Mouse (Mus musculus) midbrain, embryonic 14.5 days (tissue): ENCODE data around the gene Ercc6. TPM values are rescaled to one million over a fixed set of nuclear protein-coding genes. Genes with fewer than 3 reads are reported as not detected.

Source experiments
- ATAC-seq: fragments of 200-750 bp; cut with Nextera tagmentation; 2 replicates; pipeline ENCODE4 v1.8.0; 2017; ENCODE audit warnings: moderate number of reproducible peaks, moderate library complexity; ENCODE audit not compliant: low FRiP score, low TSS enrichment
- DNase-seq: peaks from one replicate; pipeline ENCODE4 v3.0.0-alpha.2; 2015
- H3K27ac ChIP-seq: fragments of 300-500 bp; sonication (generic); replicated peaks from 2 replicates; pipeline ENCODE4 v1.5.1; 2014; ENCODE audit warnings: mild to moderate bottlenecking, low read depth, low read length, moderate library complexity
- H3K27me3 ChIP-seq: fragments of 300-500 bp; sonication (generic); 2 replicates; pipeline ENCODE4 v1.6.1; 2014; ENCODE audit warnings: low read length, control low read depth, mixed read lengths; ENCODE audit not compliant: control insufficient read depth, insufficient read depth
- H3K36me3 ChIP-seq: fragments of 300-500 bp; sonication (generic); 2 replicates; pipeline ENCODE4 v1.6.1; 2014; ENCODE audit warnings: low read length, control low read depth; ENCODE audit not compliant: control insufficient read depth, insufficient read depth
- H3K4me1 ChIP-seq: fragments of 300-500 bp; sonication (generic); 2 replicates; pipeline ENCODE4 v1.6.1; 2014; ENCODE audit warnings: mild to moderate bottlenecking, antibody characterized with exemption, low read length, control low read depth; ENCODE audit not compliant: control insufficient read depth, insufficient read depth
- H3K4me2 ChIP-seq: fragments of 300-500 bp; sonication (generic); 2 replicates; pipeline ENCODE4 v1.6.1; 2014; ENCODE audit warnings: mild to moderate bottlenecking, low read length, moderate library complexity
- H3K4me3 ChIP-seq: fragments of 300-500 bp; sonication (generic); replicated peaks from 2 replicates; pipeline ENCODE4 v1.5.1; 2014; ENCODE audit warnings: low read depth, low read length
- H3K9ac ChIP-seq: fragments of 300-500 bp; sonication (generic); replicated peaks from 2 replicates; pipeline ENCODE4 v1.6.1; 2014; ENCODE audit warnings: mild to moderate bottlenecking, low read length, moderate library complexity
- H3K9me3 ChIP-seq: fragments of 300-500 bp; sonication (generic); 2 replicates; pipeline ENCODE4 v1.6.1; 2016; ENCODE audit warnings: low read length, control low read depth, mixed read lengths; ENCODE audit not compliant: control insufficient read depth
- WGBS: fragments of 180-500 bp; shearing (Covaris S2); extraction: QIAGEN DNeasy Blood & Tissue Kit; methylation state at CpG from one replicate; pipeline ENCODE4 v1.1.7; 2014; 5-methylcytosine and 5-hydroxymethylcytosine counted together
- polyA plus RNA-seq: library from polyadenylated mRNA; unstranded; fragments of >200 nt; fragmentation: Nextera tagmentation; extraction: Ambion mirVana; gene quantifications from 2 replicates; pipeline ENCODE4 v1.2.1, GENCODE M21; 2014

Ercc6 gene
- polyA plus RNA-seq, 1 experiment from 2014 or later, result 31.8 TPM

DNA sequence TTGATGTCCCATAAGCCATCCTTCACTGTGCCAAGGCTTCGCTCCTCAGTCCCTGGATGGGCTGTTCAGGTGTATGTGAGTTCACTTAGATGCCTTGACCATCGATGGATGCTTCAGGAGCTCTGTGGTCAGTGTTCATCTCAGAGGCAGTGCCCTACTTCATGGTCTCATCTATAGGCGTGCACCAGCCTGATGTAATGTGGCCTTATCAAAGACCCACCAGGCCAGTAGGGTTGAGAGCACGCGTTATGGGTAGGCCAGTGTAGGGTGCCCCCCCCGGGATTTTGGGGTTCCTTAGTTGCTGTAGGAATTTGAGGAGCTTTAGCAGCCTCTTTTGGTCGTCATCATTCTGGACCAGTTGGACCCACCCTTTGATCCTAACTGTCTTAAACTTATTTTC lies 111.5 kb downstream of the Ercc6 start:
- no peaks in the 10 kb centered on the region for H3K36me3 ChIP-seq
- H3K9me3 ChIP-seq, result no peaks in the 10 kb centered on the region
- H3K27ac ChIP-seq, result no peak overlapping the region
- H3K4me1 ChIP-seq, result no peaks in the 10 kb centered on the region
- H3K4me2 ChIP-seq, result no peak overlapping the region
- DNase-seq (no peak), ATAC-seq (no peak)
- H3K9ac ChIP-seq, result no peak overlapping the region
- no peaks in the 10 kb centered on the region for H3K27me3 ChIP-seq
- H3K4me3 ChIP-seq, result no peak overlapping the region
- WGBS, result 91% methylated on average over 7 of the region's 7 CpGs

DNA sequence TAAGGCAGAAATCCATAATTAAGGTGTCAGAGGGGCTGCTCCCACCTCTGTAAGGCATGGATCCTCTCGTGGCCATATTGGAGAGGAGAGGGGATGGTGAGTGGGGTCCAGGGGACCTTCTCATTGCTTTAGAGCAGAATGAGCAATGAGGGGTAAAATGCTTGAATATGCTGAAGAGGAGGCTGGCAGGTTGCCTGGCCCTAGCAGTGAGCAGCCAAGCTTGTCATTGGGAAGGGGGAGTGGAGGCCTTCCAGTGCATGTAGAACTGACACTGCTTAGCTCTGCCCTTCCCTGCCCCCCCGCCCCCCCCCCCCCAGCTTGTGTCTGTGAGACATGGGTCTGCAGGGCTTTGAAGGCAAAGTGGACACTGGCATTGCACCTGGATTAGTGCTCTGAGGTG lies 114.0 kb downstream of the Ercc6 start:
- Histone ChIP-seq H3K27me3 (no peaks in the 10 kb centered on the region), H3K4me1 (no peaks in the 10 kb centered on the region), H3K36me3 (no peaks in the 10 kb centered on the region), H3K4me2 (no peak overlapping the region), H3K9me3 (no peaks in the 10 kb centered on the region), H3K4me3 (no peak overlapping the region), H3K27ac (no peak overlapping the region), H3K9ac (no peak overlapping the region)
- ATAC-seq (no peak), DNase-seq (no peak)
- 35% methylated on average over 2 of the region's 2 CpGs for WGBS

DNA sequence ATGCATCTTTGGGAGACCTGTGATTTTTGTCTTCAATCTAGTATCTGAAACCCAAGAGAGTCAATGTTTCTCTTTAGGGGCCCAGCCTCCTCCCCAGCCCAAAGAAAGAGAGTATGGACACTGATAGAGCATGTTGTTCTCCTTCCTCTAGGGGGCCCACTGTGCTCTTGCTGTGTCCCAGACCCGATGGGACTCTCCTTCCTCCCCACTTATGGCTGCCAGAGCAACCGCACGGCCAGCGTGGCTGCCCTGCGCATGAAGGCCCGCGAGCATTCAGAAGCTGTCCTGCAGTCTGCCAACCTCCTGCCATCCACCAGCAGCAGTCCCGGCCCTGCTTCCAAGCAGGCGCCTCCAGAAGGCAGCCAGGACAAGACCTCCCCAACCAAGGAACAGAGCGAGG lies 115.3 kb downstream of the Ercc6 start:
- WGBS, result 54% methylated on average over 10 of the region's 10 CpGs
- no peaks in the 10 kb centered on the region for H3K27me3 ChIP-seq
- H3K9ac ChIP-seq, result no peak overlapping the region
- no peak for DNase-seq
- H3K9me3 ChIP-seq, result no peaks in the 10 kb centered on the region
- no peaks in the 10 kb centered on the region for H3K36me3 ChIP-seq
- no peak overlapping the region for H3K27ac ChIP-seq
- no peak overlapping the region for H3K4me3 ChIP-seq
- no peak overlapping the region for H3K4me2 ChIP-seq
- no peak for ATAC-seq
- H3K4me1 ChIP-seq, result no peaks in the 10 kb centered on the region

Other genes starting within 250 kb of the Ercc6 start
- 18.8 and 22.9 TPM in 2 replicates for gene Ogdhl, start 191.5 kb upstream of the Ercc6 start, polyA plus RNA-seq
- not detected in 2 replicates for gene 1700024G13Rik, start 125.1 kb upstream of the Ercc6 start, polyA plus RNA-seq
- 1.9 and 2.3 TPM in 2 replicates for gene Slc18a3, start 48.7 kb upstream of the Ercc6 start, polyA plus RNA-seq
- 0.14 and 0.26 TPM in 2 replicates for gene Chat, start 47.5 kb upstream of the Ercc6 start, polyA plus RNA-seq
- gene Prrxl1, start 85.9 kb downstream of the Ercc6 start, polyA plus RNA-seq, result 3.2 and 4.9 TPM in 2 replicates
- gene 3425401B19Rik, start 171.8 kb downstream of the Ercc6 start, polyA plus RNA-seq, result not detected in 2 replicates